Mouse (Mus musculus) myocyte (in vitro differentiated cells): ENCODE measurements around the gene Tacstd2.

ENCODE experiments used
- CEBPB ChIP-seq: IDR thresholded peaks from 2 replicates; pipeline ENCODE4 v1.6.1; 2011; ENCODE audit warnings: mild to moderate bottlenecking, moderate library complexity; ENCODE audit not compliant: poor library complexity, insufficient read depth, severe bottlenecking
- MYOD1 ChIP-seq, 3 experiments: IDR thresholded peaks; one replicate each; pipeline ENCODE4 v1.6.1; 2011; ENCODE audit warnings: control low read depth in 2 of 3, low read depth in 2 of 3, mild to moderate bottlenecking in 2 of 3, moderate library complexity in 1 of 3; ENCODE audit not compliant: insufficient read length in 2 of 3, control insufficient read depth in 1 of 3
- MYOG ChIP-seq, 3 experiments: IDR thresholded peaks; one replicate each; pipeline ENCODE4 v1.6.1; 2011; ENCODE audit warnings: control low read depth in 2 of 3, low read depth in 2 of 3, mild to moderate bottlenecking in 2 of 3; ENCODE audit not compliant: insufficient read length in 2 of 3, control insufficient read depth in 1 of 3, insufficient read depth in 1 of 3
- POLR2A ChIP-seq: IDR thresholded peaks from one replicate; pipeline ENCODE4 v1.6.1; 2011; ENCODE audit warnings: low read depth, mild to moderate bottlenecking, control low read depth, moderate library complexity; ENCODE audit not compliant: insufficient read length
- POLR2AphosphoS2 ChIP-seq: IDR thresholded peaks from one replicate; pipeline ENCODE4 v1.6.1; 2011; ENCODE audit warnings: low read depth, control low read depth; ENCODE audit not compliant: insufficient read length
- USF1 ChIP-seq: IDR thresholded peaks from one replicate; pipeline ENCODE4 v1.6.1; 2011; ENCODE audit warnings: low read depth, mild to moderate bottlenecking, control low read depth, moderate library complexity

DNA sequence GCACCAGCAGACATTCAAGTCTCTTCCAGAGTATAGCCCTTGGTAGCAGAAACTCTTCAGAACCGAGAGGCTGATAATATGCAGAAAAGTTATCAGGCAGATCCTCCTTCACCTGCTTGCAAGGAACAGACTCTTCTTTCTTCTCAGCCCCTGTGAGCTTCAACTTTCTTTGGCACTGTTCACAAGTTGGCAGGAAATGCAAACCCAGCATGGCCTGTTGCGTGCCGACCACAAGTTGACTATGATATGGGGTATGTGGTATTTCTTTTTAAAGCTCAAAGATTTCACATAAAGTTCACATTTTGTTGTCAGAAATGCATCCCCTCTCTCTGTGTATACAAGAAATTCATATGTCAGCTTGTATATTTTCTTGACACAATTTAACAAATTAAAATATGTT lies 30.7 kb upstream of the Tacstd2 start:
- TF ChIP-seq MYOD1 (IDR thresholded peaks at IDR 0.05; ENCODE audit: control insufficient read depth in 1 of 3, insufficient read length in 2 of 3, low read depth in 2 of 3): no peak
- no peak for TF ChIP-seq POLR2A
- TF ChIP-seq USF1: no peak
- no peak for TF ChIP-seq POLR2AphosphoS2
- TF ChIP-seq CEBPB: no peak
- no peak for TF ChIP-seq MYOG (IDR thresholded peaks at IDR 0.05; ENCODE audit: control insufficient read depth in 1 of 3, insufficient read depth in 1 of 3, insufficient read length in 2 of 3, low read depth in 2 of 3)
